Mouse (Mus musculus) ES-Bruce4 (cell line): ENCODE data around the gene Dot1l.
"Not testable (repeated sequence)": the region's sequence is repeated elsewhere in the genome, so short reads cannot be mapped to it uniquely, and the experiment has no call there.

Experiments used
- CTCF ChIP-seq: IDR thresholded peaks from one replicate; pipeline ENCODE4 v1.8.1; 2011; ENCODE audit warnings: low read depth, low read length
- EP300 ChIP-seq: IDR thresholded peaks from 2 replicates; pipeline ENCODE4 v1.6.1; 2011; ENCODE audit warnings: low read depth, low read length; ENCODE audit not compliant: insufficient read depth
- POLR2A ChIP-seq: IDR thresholded peaks from one replicate; pipeline ENCODE4 v1.8.1; 2011; ENCODE audit warnings: low read length; ENCODE audit not compliant: insufficient read depth

DNA sequence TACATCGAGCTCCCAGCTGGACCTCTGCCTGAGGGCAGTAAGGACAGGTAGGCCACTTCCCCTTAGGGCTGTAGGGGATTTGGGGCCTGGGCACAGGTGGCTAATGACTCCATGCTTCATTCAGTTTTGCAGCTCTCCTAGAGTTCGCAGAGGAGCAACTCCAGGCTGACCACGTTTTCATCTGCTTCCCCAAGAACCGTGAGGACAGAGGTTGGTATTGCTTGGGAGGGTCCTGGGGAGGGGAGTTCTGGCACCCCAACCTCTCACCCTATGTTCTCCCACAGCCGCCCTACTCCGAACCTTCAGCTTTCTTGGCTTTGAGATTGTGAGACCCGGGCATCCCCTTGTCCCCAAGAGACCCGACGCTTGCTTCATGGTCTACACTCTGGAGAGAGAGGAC lies 73.6 kb downstream of the Dot1l start:
- TF ChIP-seq CTCF, POLR2A, EP300: not testable (repeated sequence)
